Mouse (Mus musculus) G1E (cell line): Measurements from ENCODE around the gene Ugt1a10.

Source experiments
- CTCF ChIP-seq: IDR thresholded peaks from 2 replicates; pipeline ENCODE4 v1.5.1; 2012; ENCODE audit warnings: low read depth, low read length, inconsistent platforms, mixed read lengths
- GATA1 ChIP-seq: IDR thresholded peaks from 2 replicates; pipeline ENCODE4 v1.6.1; 2012; ENCODE audit warnings: borderline replicate concordance, low read length, inconsistent platforms, mixed read lengths
- POLR2AphosphoS5 ChIP-seq: IDR thresholded peaks from 2 replicates; pipeline ENCODE4 v1.6.1; 2012; ENCODE audit warnings: low read depth, low read length, inconsistent platforms; ENCODE audit not compliant: insufficient replicate concordance

DNA sequence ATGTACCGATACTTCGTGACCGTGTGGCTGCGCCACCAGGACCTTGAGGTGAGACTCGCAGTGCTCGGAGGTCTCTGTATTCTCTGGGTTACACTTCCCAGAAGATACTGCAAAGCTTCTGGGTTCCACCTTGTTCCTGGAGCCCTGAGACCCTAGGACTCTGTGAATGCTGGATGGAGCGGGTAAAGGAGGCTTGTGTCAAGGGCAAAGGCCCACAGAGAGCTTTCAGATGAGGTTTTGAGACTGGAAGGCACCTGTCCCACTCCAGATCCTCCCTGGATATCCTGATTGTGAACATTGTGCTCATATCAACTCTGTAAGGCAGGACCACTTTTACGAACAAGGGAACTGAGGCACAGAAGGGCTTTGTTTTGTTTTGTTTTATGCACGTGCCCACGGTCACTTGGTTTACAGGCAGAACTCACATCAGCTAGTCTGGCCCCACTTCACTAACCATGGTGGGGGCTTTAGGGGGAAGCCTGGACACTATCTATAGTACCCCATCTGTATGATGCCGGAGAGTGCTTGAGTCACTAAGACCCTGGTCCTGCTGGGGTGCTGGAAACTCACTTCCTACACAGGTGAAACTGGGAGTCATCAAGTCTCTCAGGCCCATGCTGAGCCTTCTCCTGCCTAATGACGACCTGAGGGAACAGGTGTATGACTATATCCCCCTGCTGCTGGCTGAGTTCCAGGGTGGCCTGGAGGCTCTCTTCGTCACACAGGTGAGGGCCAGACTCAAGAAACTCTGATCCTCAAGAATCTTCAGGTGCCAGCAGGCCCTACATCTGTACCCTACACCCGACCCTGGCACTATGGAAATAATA, 178.4 kb downstream of the Ugt1a10 start:
- TF ChIP-seq CTCF (no peak), GATA1 (no peak), POLR2AphosphoS5 (no peak)
